Mouse (Mus musculus): ENCODE results near the gene Ankib1. TPM values are rescaled to one million over a fixed set of nuclear protein-coding genes. Genes with fewer than 3 reads are reported as not detected.

Gene Ankib1
- polyA plus RNA-seq, 1 experiment from 2014 or later, result 6.8 TPM

- DNase-seq (ENCODE audit: low spot score) (no peak), ATAC-seq (no peak)
- 91% methylated on average over 5 of the region's 5 CpGs for WGBS
- Histone ChIP-seq H3K27me3 (replicated peaks; ENCODE audit: insufficient read depth, low read length) (no peaks in the 10 kb centered on the region), H3K9ac (replicated peaks; ENCODE audit: low read depth) (no peak overlapping the region), H3K4me2 (replicated peaks; ENCODE audit: low read depth, low read length) (no peak overlapping the region), H3K4me3 (ENCODE audit: low read depth, low read length) (no peak overlapping the region), H3K27ac (ENCODE audit: low read length) (no peak overlapping the region), H3K4me1 (ENCODE audit: insufficient read depth, low read depth, low read length) (no peaks in the 10 kb centered on the region), H3K9me3 (ENCODE audit: low read length) (no peaks in the 10 kb centered on the region), H3K36me3 (ENCODE audit: insufficient read depth, low read length) (peaks cover 14% of the 10 kb centered on the region; the same call in 1 of the 2 replicates)
- no peak for TF ChIP-seq CTCF (IDR thresholded peaks at IDR 0.05)
- TF ChIP-seq EP300 (IDR thresholded peaks at IDR 0.05), result no peak
These were observed 102.7 kb downstream of the Ankib1 start for GRCm38 (mm10) chr5:3700025-3700424.

GRCm38 (mm10) chr5:3696031-3696430, 106.7 kb downstream of the Ankib1 start:
- DNase-seq (ENCODE audit: low spot score) (no peak), ATAC-seq (no peak)
- Histone ChIP-seq H3K9me3 (ENCODE audit: low read length) (no peaks in the 10 kb centered on the region), H3K4me3 (ENCODE audit: low read depth, low read length) (no peak overlapping the region), H3K27me3 (replicated peaks; ENCODE audit: insufficient read depth, low read length) (no peaks in the 10 kb centered on the region), H3K27ac (ENCODE audit: low read length) (no peak overlapping the region), H3K4me1 (ENCODE audit: insufficient read depth, low read depth, low read length) (no peaks in the 10 kb centered on the region), H3K9ac (replicated peaks; ENCODE audit: low read depth) (no peak overlapping the region), H3K36me3 (ENCODE audit: insufficient read depth, low read length) (peaks cover 40% of the 10 kb centered on the region; the same call in 1 of the 2 replicates), H3K4me2 (replicated peaks; ENCODE audit: low read depth, low read length) (no peak overlapping the region)
- no peak for TF ChIP-seq EP300 (IDR thresholded peaks at IDR 0.05)
- TF ChIP-seq CTCF (IDR thresholded peaks at IDR 0.05), result no peak
- 81% methylated on average over 3 of the region's 3 CpGs for WGBS

GRCm38 (mm10) chr5:3695191-3695590, 107.5 kb downstream of the Ankib1 start:
- Histone ChIP-seq H3K4me2 (replicated peaks; ENCODE audit: low read depth, low read length) (no peak overlapping the region), H3K36me3 (ENCODE audit: insufficient read depth, low read length) (peaks cover 40% of the 10 kb centered on the region; the same call in 1 of the 2 replicates), H3K4me1 (ENCODE audit: insufficient read depth, low read depth, low read length) (no peaks in the 10 kb centered on the region), H3K9me3 (ENCODE audit: low read length) (no peaks in the 10 kb centered on the region), H3K27ac (ENCODE audit: low read length) (no peak overlapping the region), H3K9ac (replicated peaks; ENCODE audit: low read depth) (no peak overlapping the region), H3K27me3 (replicated peaks; ENCODE audit: insufficient read depth, low read length) (no peaks in the 10 kb centered on the region), H3K4me3 (ENCODE audit: low read depth, low read length) (no peak overlapping the region)
- DNase-seq (ENCODE audit: low spot score) (no peak), ATAC-seq (no peak)
- WGBS, result 81% methylated on average over 4 of the region's 4 CpGs
- TF ChIP-seq CTCF (IDR thresholded peaks at IDR 0.05), result no peak
- no peak for TF ChIP-seq EP300 (IDR thresholded peaks at IDR 0.05)

DNA sequence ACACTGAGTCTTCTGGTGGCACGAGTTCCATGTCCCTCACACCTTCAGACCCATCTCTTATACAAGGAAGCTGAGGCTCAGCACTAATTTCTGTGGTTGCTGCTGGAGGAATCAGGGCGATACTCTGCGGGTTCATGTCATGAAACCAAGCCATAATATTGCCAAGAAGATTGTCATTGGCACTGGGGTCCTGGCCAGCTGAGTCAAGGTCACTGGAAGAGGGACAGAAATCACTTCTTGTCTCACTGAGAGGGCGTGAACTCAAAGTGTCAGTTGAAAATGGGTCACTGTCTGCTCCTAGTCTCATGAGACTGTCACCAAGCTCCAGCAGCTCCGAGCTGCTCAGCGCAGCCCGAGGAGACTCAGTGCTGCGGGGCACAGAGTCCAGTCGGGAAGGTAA, 109.8 kb downstream of the Ankib1 start:
- no peaks in the 10 kb centered on the region for H3K27me3 ChIP-seq (replicated peaks; ENCODE audit: insufficient read depth, low read length)
- WGBS, result 96% methylated on average over 9 of the region's 9 CpGs
- peaks cover 46% of the 10 kb centered on the region for H3K36me3 ChIP-seq (ENCODE audit: insufficient read depth, low read length)
- H3K4me3 ChIP-seq (ENCODE audit: low read depth, low read length), result no peak overlapping the region
- TF ChIP-seq EP300 (IDR thresholded peaks at IDR 0.05) (no peak), CTCF (IDR thresholded peaks at IDR 0.05) (no peak)
- H3K9ac ChIP-seq (replicated peaks; ENCODE audit: low read depth), result no peak overlapping the region
- no peaks in the 10 kb centered on the region for H3K9me3 ChIP-seq (ENCODE audit: low read length)
- no peak for ATAC-seq
- DNase-seq (ENCODE audit: low spot score), result no peak
- no peaks in the 10 kb centered on the region for H3K4me1 ChIP-seq (ENCODE audit: insufficient read depth, low read depth, low read length)
- H3K27ac ChIP-seq (ENCODE audit: low read length), result no peak overlapping the region
- H3K4me2 ChIP-seq (replicated peaks; ENCODE audit: low read depth, low read length), result no peak overlapping the region

DNA sequence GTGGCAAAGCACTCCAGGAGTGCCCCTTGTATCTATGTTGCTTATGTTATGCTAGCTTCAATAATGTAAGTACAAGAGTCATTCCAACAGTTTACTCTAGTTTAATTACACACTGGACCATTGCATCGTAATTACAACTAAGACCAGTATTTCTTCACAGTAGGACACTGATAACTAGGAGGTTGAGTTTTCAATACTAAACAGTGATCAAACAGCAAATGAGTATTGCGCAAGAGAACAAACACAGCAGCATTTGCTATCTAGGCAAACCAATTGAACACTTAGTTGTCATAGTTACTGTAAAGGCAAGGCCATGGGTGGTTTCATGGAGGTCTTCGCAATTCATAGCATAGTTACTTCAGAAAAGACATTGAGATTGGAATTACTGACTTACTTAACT, 111.4 kb downstream of the Ankib1 start:
- WGBS, result 95% methylated on average over 3 of the region's 3 CpGs
- no peak for DNase-seq (ENCODE audit: low spot score)
- TF ChIP-seq CTCF (IDR thresholded peaks at IDR 0.05), result no peak
- TF ChIP-seq EP300 (IDR thresholded peaks at IDR 0.05), result no peak

DNA sequence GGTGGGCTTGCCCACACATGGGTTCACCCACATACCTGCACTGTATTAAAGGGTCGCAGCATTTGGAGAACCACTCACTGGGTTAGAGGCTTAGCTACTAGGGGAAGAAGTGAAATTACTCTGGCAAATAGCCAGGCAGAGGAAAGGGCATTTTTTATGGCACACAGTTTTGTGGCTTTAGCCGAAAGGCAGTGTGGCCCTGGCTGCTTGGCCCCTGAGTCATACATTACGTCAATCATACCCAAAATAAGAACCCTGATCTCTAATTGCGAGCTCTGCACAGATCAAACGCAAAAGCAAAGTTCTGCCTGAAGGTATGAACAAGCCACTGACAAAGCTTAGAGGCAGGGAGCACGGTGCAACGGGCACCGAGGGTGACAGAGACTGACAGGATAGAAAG, 114.4 kb downstream of the Ankib1 start:
- 84% methylated on average over 8 of the region's 8 CpGs for WGBS
- Histone ChIP-seq H3K4me2 (replicated peaks; ENCODE audit: low read depth, low read length) (no peak overlapping the region), H3K36me3 (ENCODE audit: insufficient read depth, low read length) (peaks cover 29% of the 10 kb centered on the region), H3K27me3 (replicated peaks; ENCODE audit: insufficient read depth, low read length) (no peaks in the 10 kb centered on the region), H3K27ac (ENCODE audit: low read length) (no peak overlapping the region), H3K4me3 (ENCODE audit: low read depth, low read length) (no peak overlapping the region), H3K9ac (replicated peaks; ENCODE audit: low read depth) (no peak overlapping the region), H3K9me3 (ENCODE audit: low read length) (no peaks in the 10 kb centered on the region), H3K4me1 (ENCODE audit: insufficient read depth, low read depth, low read length) (no peaks in the 10 kb centered on the region)
- no peak for ATAC-seq
- no peak for TF ChIP-seq EP300 (IDR thresholded peaks at IDR 0.05)
- TF ChIP-seq CTCF (IDR thresholded peaks at IDR 0.05), result no peak
- DNase-seq (ENCODE audit: low spot score), result no peak

More for the DNA sequence above, 111.4 kb downstream of the Ankib1 start:
- Histone ChIP-seq H3K9ac (replicated peaks; ENCODE audit: low read depth) (no peak overlapping the region), H3K4me2 (replicated peaks; ENCODE audit: low read depth, low read length) (no peak overlapping the region), H3K9me3 (ENCODE audit: low read length) (no peaks in the 10 kb centered on the region), H3K4me3 (ENCODE audit: low read depth, low read length) (no peak overlapping the region), H3K4me1 (ENCODE audit: insufficient read depth, low read depth, low read length) (no peaks in the 10 kb centered on the region), H3K27me3 (replicated peaks; ENCODE audit: insufficient read depth, low read length) (no peaks in the 10 kb centered on the region), H3K36me3 (ENCODE audit: insufficient read depth, low read length) (peaks cover 42% of the 10 kb centered on the region), H3K27ac (ENCODE audit: low read length) (no peak overlapping the region)
- no peak for ATAC-seq

All from lung, postnatal 0 days (tissue).